Mouse (Mus musculus) small intestine, adult 2 months (tissue): ENCODE measurements around the gene Olfr1122. TPM values are rescaled to one million over a fixed set of nuclear protein-coding genes. Genes with fewer than 3 reads are reported as not detected.
"Not testable (repeated sequence)": the region's sequence is repeated elsewhere in the genome, so short reads cannot be mapped to it uniquely, and the experiment has no call there.

Experiments used
- H3K27ac ChIP-seq: fragments of 200-500 bp; 2 replicates; pipeline ENCODE4 v1.5.1; 2012; ENCODE audit warnings: low read depth, low read length, control low read depth, inconsistent platforms; ENCODE audit not compliant: insufficient read depth
- H3K27me3 ChIP-seq: fragments of 200-500 bp; 2 replicates; pipeline ENCODE4 v1.6.1; 2012; ENCODE audit warnings: mild to moderate bottlenecking, moderate library complexity, low read length, inconsistent platforms; ENCODE audit not compliant: control insufficient read depth, insufficient read depth
- H3K36me3 ChIP-seq: fragments of 200-500 bp; 2 replicates; pipeline ENCODE4 v1.6.1; 2012; ENCODE audit warnings: mild to moderate bottlenecking, low read length, control low read depth, inconsistent platforms; ENCODE audit not compliant: control insufficient read depth, insufficient read depth
- H3K4me1 ChIP-seq: fragments of 200-500 bp; 2 replicates; pipeline ENCODE4 v1.6.1; 2012; ENCODE audit warnings: low read length, inconsistent platforms, mixed read lengths; ENCODE audit not compliant: control insufficient read depth, insufficient read depth, insufficient read length
- H3K4me3 ChIP-seq: fragments of 200-500 bp; 2 replicates; pipeline ENCODE4 v1.5.1; 2012; ENCODE audit warnings: low read depth, mild to moderate bottlenecking, control low read depth, inconsistent platforms, low read length, moderate library complexity
- CTCF ChIP-seq: fragments of 200-500 bp; IDR thresholded peaks from 2 replicates; pipeline ENCODE4 v1.5.1; 2012; ENCODE audit warnings: low read depth, mild to moderate bottlenecking, control low read depth, inconsistent platforms, low read length, moderate library complexity, mixed read lengths; ENCODE audit not compliant: insufficient replicate concordance, insufficient read length; ENCODE audit errors: extremely low read depth
- POLR2A ChIP-seq: fragments of 200-500 bp; IDR thresholded peaks from 2 replicates; pipeline ENCODE4 v1.6.1; 2012; ENCODE audit warnings: low read depth, mild to moderate bottlenecking, control low read depth, inconsistent platforms, low read length, moderate library complexity
- WGBS: fragments of 180-500 bp; shearing (Covaris S2); methylation state at CpG from one replicate; pipeline ENCODE4 v1.1.7; 2018; 5-methylcytosine and 5-hydroxymethylcytosine counted together
- polyA plus RNA-seq: library from polyadenylated mRNA; depleted of rRNA; stranded (reverse); fragments of >200 nt; gene quantifications from 2 replicates; pipeline ENCODE4 v1.2.3, GENCODE M21; 2012; rRNA removed

The Olfr1122 gene
- not detected in 2 replicates for polyA plus RNA-seq

DNA sequence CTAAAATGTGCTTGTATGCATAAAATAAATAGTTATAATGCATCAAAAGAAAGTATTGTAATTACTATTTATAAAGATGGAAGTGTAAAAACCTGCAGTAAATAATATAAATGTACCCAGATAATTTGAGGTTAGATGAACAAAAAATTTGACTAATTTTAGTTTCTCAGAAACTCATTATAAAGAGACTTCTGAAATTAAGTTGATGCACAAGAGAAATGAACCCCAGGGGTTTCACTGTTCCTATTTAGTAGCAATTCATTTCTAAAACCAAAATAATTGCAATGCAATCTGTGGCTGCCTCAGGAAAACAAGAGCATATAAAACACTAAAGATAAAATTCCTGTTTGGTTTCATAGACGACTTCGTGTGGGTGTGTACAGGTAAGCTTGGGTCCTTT, at the start of gene Olfr1122:
Olfr1122 (plus strand) TSS at position 301 of the 400 bp plus-strand sequence.
- no peaks in the 10 kb centered on the region for H3K36me3 ChIP-seq
- no peaks in the 10 kb centered on the region for H3K4me1 ChIP-seq
- no peak within 1 kb of the TSS for H3K4me3 ChIP-seq
- 67% methylated on average over 2 of the region's 2 CpGs for WGBS
- TF ChIP-seq POLR2A (no peak), CTCF (no peak)
- H3K27ac ChIP-seq, result no peak within 1 kb of the TSS
- no peaks in the 10 kb centered on the region for H3K27me3 ChIP-seq

DNA sequence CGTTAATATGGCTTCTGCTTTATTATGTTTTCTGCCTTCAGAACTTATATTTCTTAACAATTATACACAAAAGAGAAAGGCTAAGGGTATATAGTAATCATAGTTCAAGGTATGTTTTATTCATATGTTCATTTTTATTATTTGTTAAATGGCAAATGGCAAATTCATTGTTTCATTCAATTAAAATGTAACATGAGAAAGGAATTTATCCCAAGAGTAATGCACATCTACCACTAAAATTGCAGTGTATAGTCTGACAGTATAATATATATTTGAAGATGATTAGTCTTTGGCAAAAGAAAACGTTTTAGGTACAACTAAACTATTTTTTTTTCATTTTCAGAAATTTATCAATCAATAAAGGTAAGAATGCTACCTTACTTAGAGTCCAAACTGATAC, 31.1 kb upstream of the Olfr1122 start, which contains the start of gene Olfr1120:
Olfr1120 (plus strand) TSS at position 301 of the 400 bp plus-strand sequence.
- Histone ChIP-seq H3K4me1 (no peaks in the 10 kb centered on the region), H3K27me3 (no peaks in the 10 kb centered on the region), H3K27ac (no peak within 1 kb of the TSS), H3K4me3 (no peak within 1 kb of the TSS), H3K36me3 (no peaks in the 10 kb centered on the region)
- WGBS, result 39% methylated on average over 2 of the region's 2 CpGs
- TF ChIP-seq CTCF (no peak), POLR2A (no peak)

DNA sequence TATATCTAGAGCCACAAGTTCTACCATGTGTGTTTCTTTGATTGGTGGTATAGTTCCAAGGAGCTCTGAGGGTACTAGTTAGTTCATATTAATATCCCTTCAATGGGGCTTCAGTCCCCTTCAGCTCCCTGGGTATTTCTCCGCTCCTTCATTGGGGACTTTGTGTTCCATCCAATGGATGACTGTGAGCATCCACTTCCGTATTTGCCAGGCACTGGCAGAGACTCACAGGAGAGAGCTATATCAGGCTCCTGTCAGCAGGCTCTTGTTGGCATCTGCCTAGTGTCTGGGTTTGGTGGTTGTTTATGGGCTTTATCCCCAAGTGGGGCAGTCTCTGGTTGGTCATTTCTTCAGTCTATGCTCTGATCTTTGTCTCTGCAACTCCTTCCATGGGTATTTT, 25.5 kb upstream of the Olfr1122 start:
- not testable (repeated sequence) for H3K4me3 ChIP-seq, H3K4me1 ChIP-seq, H3K27me3 ChIP-seq, H3K36me3 ChIP-seq, H3K27ac ChIP-seq
- WGBS, result 86% methylated on average over 2 of the region's 2 CpGs

GRCm38 (mm10) chr2:87369595-87369994, 16.1 kb upstream of the Olfr1122 start, which contains the start of gene Olfr1121:
TSS of gene Olfr1121 (plus strand) at chr2:87369895.
- Histone ChIP-seq H3K4me1 (no peaks in the 10 kb centered on the region), H3K27ac (no peak within 1 kb of the TSS), H3K36me3 (no peaks in the 10 kb centered on the region), H3K27me3 (no peaks in the 10 kb centered on the region), H3K4me3 (no peak within 1 kb of the TSS)
- TF ChIP-seq POLR2A (no peak), CTCF (no peak)
- 6% methylated on average over 1 of the region's 1 CpGs for WGBS

DNA sequence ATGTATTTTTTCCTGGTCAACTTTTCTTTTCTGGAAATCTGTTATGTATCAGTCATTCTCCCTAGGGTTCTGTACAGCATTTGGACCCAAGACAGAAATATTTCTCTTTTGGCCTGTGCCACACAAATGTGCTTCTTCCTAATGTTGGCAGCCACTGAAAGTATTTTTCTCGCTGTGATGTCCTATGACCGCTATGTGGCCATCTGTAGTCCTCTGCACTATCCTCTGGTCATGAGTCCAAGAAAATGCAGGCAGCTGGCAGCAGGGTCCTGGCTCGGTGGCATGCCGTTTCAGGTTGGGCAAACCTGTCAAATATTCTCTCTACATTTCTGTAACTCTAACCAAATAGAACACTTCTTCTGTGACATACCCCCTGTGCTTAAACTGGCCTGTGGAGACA, 13.9 kb upstream of the Olfr1122 start:
- Histone ChIP-seq H3K4me1 (no peaks in the 10 kb centered on the region), H3K36me3 (no peaks in the 10 kb centered on the region), H3K27ac (no peak overlapping the region), H3K4me3 (no peak overlapping the region), H3K27me3 (no peaks in the 10 kb centered on the region)
- TF ChIP-seq CTCF (no peak), POLR2A (no peak)
- WGBS, result 87% methylated on average over 4 of the region's 4 CpGs

DNA sequence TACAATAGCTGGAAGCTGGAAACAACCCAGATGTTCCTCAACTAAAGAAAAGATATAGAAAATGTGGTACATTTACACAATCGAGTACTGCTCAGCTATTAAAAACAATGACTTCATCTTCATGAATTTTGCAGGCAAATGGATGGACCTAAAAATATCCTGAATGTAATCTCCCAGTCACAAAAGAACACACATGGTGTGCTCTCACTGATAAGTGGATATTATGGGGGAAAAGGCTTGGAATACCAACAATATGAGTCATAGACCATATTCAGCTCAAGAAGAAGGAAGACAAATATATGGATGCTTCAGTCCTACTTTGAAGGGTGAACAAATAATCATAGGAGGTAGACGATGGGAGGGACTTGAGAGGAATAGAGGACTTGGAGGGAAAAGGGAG, 1.7 kb upstream of the Olfr1122 start:
- 76% methylated on average over 2 of the region's 2 CpGs for WGBS

GRCm38 (mm10) chr2:87393605-87394004, 8.0 kb downstream of the Olfr1122 start:
- not testable (repeated sequence) for H3K4me3 ChIP-seq, H3K27me3 ChIP-seq, H3K27ac ChIP-seq, H3K36me3 ChIP-seq, H3K4me1 ChIP-seq
- WGBS, result 83% methylated on average over 5 of the region's 5 CpGs

More for the DNA sequence above, 1.7 kb upstream of the Olfr1122 start:
- H3K4me3 ChIP-seq, result no peak overlapping the region
- no peaks in the 10 kb centered on the region for H3K27me3 ChIP-seq
- H3K4me1 ChIP-seq, result no peaks in the 10 kb centered on the region
- no peak for TF ChIP-seq CTCF
- no peak for TF ChIP-seq POLR2A
- no peak overlapping the region for H3K27ac ChIP-seq
- no peaks in the 10 kb centered on the region for H3K36me3 ChIP-seq

- H3K4me1 ChIP-seq, H3K27me3 ChIP-seq, H3K4me3 ChIP-seq, H3K27ac ChIP-seq, H3K36me3 ChIP-seq: not testable (repeated sequence)
- WGBS, result 77% methylated on average over 7 of the region's 7 CpGs
These were observed 9.0 kb downstream of the Olfr1122 start for GRCm38 (mm10) chr2:87394686-87395085.
